Mouse (Mus musculus): ENCODE results near the gene Cdc42.

GRCm38 (mm10) chr4:137304106-137304505 lies 53.4 kb downstream of the Cdc42 start:
- TF ChIP-seq POLR2A (IDR thresholded peaks at IDR 0.05; ENCODE audit: insufficient read length, low read depth) (no peak), POLR2AphosphoS2 (IDR thresholded peaks at IDR 0.05; ENCODE audit: insufficient read length, low read depth) (no peak), USF1 (IDR thresholded peaks at IDR 0.05; ENCODE audit: low read depth) (no peak), MYOD1 (IDR thresholded peaks at IDR 0.05; ENCODE audit: control insufficient read depth in 1 of 3, insufficient read length in 2 of 3, low read depth in 2 of 3) (no peak), TCF3 (IDR thresholded peaks at IDR 0.05; ENCODE audit: insufficient read length, low read depth) (no peak), CEBPB (IDR thresholded peaks at IDR 0.05; ENCODE audit: insufficient read depth, poor library complexity, severe bottlenecking) (no peak), MAX (IDR thresholded peaks at IDR 0.05; ENCODE audit: low read depth) (no peak)
